Mouse (Mus musculus): ENCODE results near the gene Zfp189.
"Not testable (repeated sequence)": the region's sequence is repeated elsewhere in the genome, so short reads cannot be mapped to it uniquely, and the experiment has no call there.

GRCm38 (mm10) chr4:49510236-49510835 is 10.6 kb upstream of the Zfp189 start:
- not testable (repeated sequence) for TF ChIP-seq CTCF (IDR thresholded peaks at IDR 0.05; ENCODE audit: control insufficient read depth, insufficient read depth, insufficient read length); USF1 (IDR thresholded peaks at IDR 0.05; ENCODE audit: low read depth); MYOG (IDR thresholded peaks at IDR 0.05; ENCODE audit: control insufficient read depth, extremely low read depth, insufficient read length); MYOD1 (IDR thresholded peaks at IDR 0.05; ENCODE audit: control insufficient read depth, insufficient read length, low read depth); MAX (IDR thresholded peaks at IDR 0.05)
